Mouse (Mus musculus): ENCODE measurements around the gene Fam229a.
"Not testable (repeated sequence)": the region's sequence is repeated elsewhere in the genome, so short reads cannot be mapped to it uniquely, and the experiment has no call there.

The Fam229a gene

GRCm38 (mm10) chr4:129490972-129491880 lies at the start of gene Fam229a, which contains the start of gene Tssk3:
TSS of gene Fam229a (plus strand) at chr4:129491190.
TSS of gene Tssk3 (minus strand) at chr4:129491022.
- DNase-seq (ENCODE audit: low spot score in 2 of 2), result no peak

DNA sequence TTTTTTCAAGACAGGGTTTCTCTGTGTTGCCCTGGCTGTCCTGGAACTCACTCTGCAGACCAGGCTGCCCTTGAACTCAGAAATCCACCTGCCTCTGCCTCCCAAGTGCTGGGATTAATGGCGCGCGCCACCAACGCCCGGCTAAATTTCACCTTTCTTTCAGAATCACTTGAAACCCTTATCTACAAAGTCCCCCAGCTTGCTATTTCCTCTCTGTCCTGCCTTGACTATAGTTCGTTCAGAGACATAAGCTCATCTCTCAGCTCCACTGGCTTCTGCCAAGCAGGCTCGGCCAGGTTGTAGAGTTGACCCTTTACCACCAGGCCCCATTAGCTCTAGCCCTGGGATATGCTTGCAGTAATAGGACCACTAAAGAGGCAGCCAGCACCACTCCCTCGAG lies 43.6 kb upstream of the Fam229a start:
- DNase-seq (ENCODE audit: low spot score in 2 of 2), result no peak

GRCm38 (mm10) chr4:129447778-129448563 lies 43.0 kb upstream of the Fam229a start:
- no peak for DNase-seq (ENCODE audit: low spot score in 2 of 2)

- DNase-seq (ENCODE audit: low spot score in 2 of 2), result no peak
These were observed 42.3 kb upstream of the Fam229a start for GRCm38 (mm10) chr4:129448713-129449112.

DNA sequence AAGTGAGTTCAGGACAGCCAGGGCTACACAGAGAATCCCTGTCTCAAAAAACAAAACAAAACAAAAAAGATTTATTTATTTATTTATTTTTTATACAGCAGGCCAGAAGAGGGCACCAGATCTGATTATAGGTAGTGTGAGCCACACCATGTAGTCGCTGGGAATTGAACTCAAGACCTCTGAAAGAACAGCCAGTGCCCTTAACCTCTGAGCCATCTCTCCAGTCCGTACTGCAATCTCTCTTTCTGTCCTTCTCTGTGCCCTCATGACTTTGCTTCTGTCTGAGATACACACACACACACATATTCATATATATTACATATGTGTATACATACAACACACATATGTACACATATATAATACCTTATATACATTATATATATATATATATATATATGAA lies 40.1 kb upstream of the Fam229a start:
- DNase-seq (ENCODE audit: low spot score in 2 of 2), result no peak

DNA sequence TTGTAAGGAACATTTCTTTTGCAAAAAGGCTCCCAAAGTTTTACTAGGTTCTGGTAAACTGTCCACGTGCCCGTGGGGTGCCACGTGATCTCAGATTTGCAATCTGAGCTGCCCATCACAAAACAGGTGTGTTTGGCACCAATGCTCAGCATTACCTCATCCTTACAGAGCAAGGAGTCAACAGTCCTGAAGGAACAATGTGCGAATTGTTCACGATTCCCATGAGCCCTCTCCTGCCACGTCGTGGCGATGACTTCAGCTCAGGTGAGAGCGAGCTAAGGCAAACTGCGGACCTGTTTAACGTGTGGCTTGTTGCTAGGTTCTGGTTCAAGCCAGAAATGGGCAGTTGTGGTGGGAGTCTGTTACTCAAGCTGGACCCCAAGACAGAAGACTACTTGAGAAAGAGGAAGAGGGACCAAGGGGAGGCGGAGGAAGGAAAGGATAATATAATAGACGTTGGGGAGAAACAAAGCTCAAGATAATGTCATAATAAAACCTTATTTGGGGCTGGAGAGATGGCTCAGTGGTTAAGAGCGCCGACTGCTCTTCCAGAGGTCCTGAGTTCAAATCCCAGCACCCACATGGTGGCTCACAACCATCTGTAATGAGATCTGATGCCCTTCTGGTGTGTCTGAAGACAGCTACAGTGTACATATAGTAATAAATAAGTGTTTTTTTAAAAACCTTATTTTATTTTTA lies 39.4 kb upstream of the Fam229a start:
- DNase-seq (ENCODE audit: low spot score in 2 of 2), result no peak

GRCm38 (mm10) chr4:129455265-129455664 lies 35.7 kb upstream of the Fam229a start:
- peak in 1 of 2 experiments; percentile 81 for DNase-seq (ENCODE audit: low spot score in 2 of 2)

- DNase-seq (ENCODE audit: low spot score in 2 of 2), result no peak
These were observed 34.9 kb upstream of the Fam229a start for GRCm38 (mm10) chr4:129456126-129456525.

DNA sequence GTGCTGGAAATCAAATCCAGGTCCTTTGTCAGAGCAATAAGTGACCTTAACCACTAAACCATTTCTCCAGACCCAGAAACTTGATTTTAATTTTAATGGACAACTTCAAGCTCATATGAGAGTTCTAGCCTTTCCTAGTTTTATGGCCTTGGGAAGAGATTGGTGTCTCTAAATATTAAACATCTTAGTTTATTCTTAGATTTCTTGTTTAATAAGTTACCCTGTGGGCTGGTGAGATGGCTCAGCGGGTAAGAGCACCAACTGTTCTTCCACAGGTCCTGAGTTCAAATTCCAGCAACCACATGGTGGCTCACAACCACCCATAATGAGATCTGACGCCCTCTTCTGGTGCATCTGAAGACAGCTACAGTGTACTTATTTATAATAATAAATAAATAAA lies 33.7 kb upstream of the Fam229a start:
- not testable (repeated sequence) for DNase-seq (ENCODE audit: low spot score in 2 of 2)

GRCm38 (mm10) chr4:129459726-129460125 lies 31.3 kb upstream of the Fam229a start:
- no peak for DNase-seq (ENCODE audit: low spot score in 2 of 2)

- peak in 1 of 2 experiments; percentile 5 for DNase-seq (ENCODE audit: low spot score in 2 of 2)
These were observed 30.2 kb upstream of the Fam229a start for GRCm38 (mm10) chr4:129460827-129461182.

DNA sequence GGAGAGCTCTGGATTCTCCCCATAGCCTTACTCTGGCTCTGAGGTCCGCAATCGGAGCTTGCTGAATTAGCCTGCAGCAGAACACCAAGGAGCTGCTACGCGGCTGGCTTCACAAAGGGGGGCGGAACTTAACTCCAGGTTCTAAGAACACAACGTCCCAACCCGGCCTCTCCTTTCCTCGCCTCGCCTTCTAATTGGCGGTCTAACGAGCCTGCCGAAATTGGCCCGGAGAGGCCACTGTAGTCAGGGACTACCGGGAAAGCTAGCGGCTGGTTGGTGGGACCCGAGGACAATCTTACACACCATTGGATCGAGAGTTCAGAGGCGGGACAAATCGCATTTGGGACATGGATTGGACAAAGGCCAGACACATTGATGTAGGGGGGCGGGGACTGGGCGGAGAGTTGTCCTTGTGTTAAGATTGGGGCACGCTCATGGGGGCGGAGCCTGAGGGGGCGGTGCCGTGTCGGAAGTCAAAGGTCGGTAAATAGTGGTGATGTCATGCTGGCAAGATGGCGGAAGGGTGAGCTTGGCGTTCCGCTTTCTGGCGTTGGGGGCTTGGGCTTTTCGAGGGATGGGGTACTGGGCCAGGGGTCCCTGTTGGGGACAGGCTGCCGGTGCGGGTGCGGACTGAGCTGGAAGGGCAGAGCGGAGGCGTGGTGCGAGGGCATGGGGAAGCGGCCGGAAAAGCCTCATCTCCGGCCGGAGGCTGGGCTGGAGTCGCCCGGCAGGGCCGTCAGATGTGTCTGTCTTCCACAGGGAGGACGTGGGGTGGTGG lies 29.6 kb upstream of the Fam229a start, which contains the start of gene Bsdc1:
Gene Bsdc1, plus strand, starts transcription at position 399 of the 778 bp plus-strand sequence.
- peak; percentile 100 for DNase-seq (ENCODE audit: low spot score in 2 of 2)

DNA sequence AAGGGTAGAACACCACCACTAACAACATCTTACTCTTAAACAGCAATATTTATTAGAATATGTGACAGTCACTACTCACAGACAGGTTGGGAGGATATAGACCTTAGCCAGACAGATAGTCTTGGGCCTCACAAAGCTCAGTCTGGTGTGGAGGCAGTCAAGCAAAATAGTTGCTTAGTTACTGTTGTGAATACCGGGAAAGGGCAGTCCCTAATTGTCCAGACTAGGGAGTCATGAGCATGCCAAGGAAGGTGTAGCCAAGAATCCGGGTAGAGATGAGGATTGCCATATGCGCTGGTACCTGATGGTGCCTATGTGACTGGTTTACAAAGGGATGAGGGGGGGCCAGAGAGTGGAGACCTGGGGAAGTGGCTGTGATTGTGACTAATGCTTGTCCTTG lies 28.9 kb upstream of the Fam229a start:
- no peak for DNase-seq (ENCODE audit: low spot score in 2 of 2)

GRCm38 (mm10) chr4:129463097-129464059 lies 27.6 kb upstream of the Fam229a start:
- no peak for DNase-seq (ENCODE audit: low spot score in 2 of 2)

DNA sequence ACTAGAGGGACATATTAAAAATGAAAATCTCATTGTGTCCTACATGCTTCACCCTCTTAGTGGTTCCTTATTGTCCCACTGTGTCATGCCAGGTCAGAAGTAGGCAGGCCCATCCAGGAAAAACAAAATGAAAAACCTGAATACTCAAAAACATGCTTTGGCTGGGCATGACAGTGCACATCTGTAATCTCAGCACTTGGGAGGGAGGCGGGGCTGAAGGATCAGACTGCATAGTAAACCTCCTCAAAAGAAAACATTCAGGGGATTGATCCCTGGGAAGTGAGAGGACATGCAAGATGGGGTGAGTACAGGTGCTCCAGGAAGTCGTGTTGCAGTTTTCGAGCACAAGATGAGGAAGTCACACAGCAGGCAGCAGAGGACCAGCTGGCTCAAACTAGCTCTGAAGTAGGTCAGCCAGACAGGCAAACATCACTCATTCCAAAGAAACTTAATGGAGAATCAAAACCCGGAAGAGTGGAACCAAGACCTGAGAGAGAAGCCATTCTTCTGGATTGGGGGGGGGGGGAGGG lies 26.6 kb upstream of the Fam229a start:
- DNase-seq (ENCODE audit: low spot score in 2 of 2), result no peak

DNA sequence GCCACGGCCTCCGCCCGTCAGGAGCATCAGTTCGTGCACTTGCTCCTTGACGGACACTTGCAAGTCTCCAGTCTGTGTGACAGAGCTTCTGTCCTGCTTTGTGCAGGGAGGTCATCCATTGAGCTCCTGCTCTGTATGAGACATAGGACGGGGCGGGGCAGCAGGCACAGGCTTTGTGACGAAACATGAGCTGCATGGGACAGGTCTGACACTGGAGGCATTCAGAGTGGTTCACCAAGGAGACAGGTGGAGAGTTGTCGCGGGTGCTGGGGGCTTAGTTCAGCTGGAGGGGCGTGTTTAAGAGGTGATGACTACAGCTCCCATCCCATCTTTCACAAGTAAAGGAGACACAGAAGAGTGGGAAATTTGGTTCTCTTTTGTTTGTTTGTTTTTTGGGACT lies 14.9 kb upstream of the Fam229a start:
- no peak for DNase-seq (ENCODE audit: low spot score in 2 of 2)

DNA sequence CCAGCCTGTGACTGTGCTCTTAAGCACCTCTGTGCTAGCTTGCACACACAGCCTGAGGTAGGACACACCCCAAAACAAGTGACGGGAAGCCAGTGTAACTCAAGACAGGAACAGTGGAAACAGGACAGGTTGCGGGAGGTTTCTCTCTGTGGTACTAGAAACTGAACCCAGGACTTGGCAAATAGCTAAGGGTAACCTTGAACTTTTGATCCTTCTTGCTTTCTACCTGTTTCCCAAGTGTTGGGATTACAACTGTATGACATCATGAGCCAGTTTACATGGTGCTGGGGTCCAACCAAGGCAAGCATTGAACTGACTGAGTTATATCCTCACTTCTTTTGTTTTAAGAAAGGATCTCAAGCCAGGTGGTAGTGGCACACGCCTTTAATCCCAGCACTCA lies 11.1 kb upstream of the Fam229a start:
- no peak for DNase-seq (ENCODE audit: low spot score in 2 of 2)

DNA sequence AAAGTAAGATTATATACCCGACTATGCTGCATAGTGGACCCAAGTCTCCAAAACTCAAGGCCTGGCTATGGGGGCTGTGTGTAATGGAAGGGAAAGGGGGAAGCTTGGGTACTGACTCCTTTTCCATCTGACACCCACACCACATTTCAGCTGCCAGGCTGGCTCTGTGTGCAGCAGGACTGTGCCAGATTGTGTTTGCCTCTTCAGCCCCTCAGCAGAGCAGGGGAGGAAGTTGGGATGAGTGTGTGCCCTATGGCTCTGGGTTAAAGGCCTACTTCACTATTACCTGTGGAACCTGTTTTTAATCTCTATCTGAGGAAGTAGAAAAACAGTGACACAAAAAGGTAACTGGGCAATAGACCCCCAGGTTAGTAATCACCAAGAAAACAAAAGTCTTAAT lies 9.9 kb upstream of the Fam229a start:
- DNase-seq (ENCODE audit: low spot score in 2 of 2), result no peak

DNA sequence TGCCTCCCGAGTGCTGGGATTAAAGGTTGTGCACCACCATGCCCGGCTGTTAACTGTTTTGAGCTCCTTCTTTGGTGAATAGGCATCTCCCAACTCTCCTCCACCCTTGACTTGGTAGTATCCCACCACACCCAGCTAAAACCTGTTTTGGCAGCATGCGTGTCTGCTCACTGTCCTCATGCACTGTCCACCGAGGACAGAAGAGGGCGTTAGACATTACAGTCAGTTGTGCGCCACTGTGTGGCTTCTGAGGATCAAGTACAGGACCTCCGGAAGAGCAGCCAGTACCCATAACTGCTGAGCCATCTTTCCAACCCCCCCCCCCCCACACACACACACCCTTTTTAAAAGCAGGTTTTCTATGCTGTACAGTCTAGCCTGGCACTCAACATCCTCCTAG lies 3.7 kb downstream of the Fam229a start:
- no peak for DNase-seq (ENCODE audit: low spot score in 2 of 2)
